Mouse (Mus musculus) layer of hippocampus, postnatal 10 days (tissue): ENCODE measurements around the gene Mrm2. TPM values are rescaled to one million over a fixed set of nuclear protein-coding genes. Genes with fewer than 3 reads are reported as not detected.
"Not testable (repeated sequence)": the region's sequence is repeated elsewhere in the genome, so short reads cannot be mapped to it uniquely, and the experiment has no call there.

ENCODE experiments used
- DNase-seq, 2 experiments: peaks; one replicate each; pipeline ENCODE4 v3.0.0; 2021; ENCODE audit warnings: low spot score in 2 of 2
- long read RNA-seq: library from polyadenylated mRNA; stranded (forward); transcript quantifications from one replicate; pipeline ENCODE4 v2.0.0, GENCODE M21; 2023
- total RNA-seq, 2 experiments: library from RNA; stranded (reverse); gene quantifications; 2 replicates each; pipeline ENCODE4 v1.2.3; 2021

The Mrm2 gene
- 1 to 10 TPM; 8.4 to 9.4 TPM for total RNA-seq
- long read RNA-seq, transcript Mrm2-201 (3 exons, 1,443 nt), result major isoform, 7 of 11 reads
- long read RNA-seq, partial matches to known transcripts, result 4 of 11 reads
- long read RNA-seq, other reads (novel, unspliced or antisense), result 0 of 11 reads

DNA sequence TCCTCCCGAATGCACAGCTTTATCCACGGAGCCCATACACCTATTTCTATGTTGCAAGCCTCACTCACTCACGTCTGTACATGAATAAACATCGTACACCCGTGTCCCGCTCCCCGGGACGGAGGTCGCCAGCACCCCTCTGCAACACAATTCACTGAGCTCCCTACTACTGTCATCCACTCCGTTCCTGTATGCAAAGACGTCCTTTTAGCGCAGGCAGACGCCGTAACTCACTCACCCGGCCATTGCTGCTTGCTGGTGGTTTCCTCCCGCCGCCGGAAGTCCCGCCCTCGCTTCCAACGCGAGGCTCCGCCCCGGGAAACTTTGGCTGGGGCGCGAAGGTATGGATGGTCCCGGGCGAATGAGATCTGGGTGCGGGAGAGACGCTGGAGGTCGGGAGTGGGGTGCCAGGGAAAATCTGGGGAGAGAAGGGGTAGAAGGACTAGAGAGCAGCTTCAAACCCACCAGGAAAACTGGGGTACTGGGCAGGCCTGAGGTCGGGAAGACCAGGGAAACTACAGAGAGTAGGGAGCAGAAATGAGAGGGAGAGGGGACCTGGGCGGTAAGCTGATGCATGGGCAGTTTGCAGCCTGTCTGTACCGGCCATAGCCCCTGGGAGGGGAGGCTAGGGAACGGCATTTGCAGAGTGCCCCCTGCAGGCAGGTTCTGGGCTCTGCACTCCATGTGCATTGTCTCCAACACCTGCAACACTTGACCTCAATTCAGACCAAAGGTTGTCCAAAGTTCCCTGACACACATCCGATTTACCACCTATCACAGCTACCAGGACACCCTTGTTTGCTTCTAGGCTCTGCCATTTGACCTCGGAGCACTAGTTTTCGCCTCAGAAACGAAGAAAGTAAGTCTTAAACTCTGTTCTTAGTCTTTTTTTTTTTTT lies at the start of gene Mrm2:
Gene Mrm2, minus strand, starts transcription at position 284 of the 898 bp plus-strand sequence.
- DNase-seq, result peak; percentile 75 to 83

DNA sequence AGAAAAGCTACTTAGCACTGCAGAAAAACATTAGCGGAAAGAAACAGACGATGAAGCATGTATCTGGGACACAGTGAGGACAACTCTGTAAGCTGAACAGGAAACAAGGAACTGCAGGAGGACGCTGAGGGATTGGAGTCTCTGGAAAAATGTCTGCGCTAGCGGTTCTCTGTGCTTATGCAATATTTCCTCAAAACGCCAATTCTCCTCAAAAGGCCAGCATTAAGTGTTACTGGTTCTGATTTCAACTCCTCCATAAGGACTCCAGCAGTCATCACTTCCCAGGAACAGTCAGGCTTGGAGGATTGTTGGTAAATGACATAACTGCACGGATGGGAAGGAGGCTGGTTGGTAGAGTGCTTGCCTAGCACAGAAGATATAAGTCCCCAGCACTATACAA lies 49.5 kb upstream of the Mrm2 start:
- DNase-seq, result no peak

- no peak for DNase-seq
Observed at GRCm38 (mm10) chr5:140379299-140379698, 47.6 kb upstream of the Mrm2 start.

GRCm38 (mm10) chr5:140378121-140378853 lies 46.6 kb upstream of the Mrm2 start:
- DNase-seq, result no peak

- DNase-seq, result no peak
Observed at GRCm38 (mm10) chr5:140375249-140375829, 43.6 kb upstream of the Mrm2 start.

DNA sequence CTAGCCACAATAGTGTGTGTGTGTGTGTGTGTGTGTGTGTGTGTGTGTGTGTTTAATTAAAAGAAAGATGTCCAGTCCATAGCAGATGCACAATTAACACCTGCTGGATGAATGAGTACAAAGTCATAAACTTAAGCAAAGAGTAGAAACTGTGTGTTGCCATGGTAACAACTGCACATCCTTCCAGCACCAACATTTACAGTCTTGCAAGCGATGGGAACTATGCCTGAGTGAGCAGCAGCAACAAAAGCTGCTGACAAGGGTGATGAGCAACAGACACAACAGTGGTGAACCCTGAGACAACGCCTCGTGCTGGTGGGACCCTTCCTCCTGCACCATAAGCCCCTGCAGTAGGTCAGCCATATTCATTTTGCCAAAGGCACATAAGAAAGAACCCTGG lies 42.5 kb upstream of the Mrm2 start:
- DNase-seq, result no peak

DNA sequence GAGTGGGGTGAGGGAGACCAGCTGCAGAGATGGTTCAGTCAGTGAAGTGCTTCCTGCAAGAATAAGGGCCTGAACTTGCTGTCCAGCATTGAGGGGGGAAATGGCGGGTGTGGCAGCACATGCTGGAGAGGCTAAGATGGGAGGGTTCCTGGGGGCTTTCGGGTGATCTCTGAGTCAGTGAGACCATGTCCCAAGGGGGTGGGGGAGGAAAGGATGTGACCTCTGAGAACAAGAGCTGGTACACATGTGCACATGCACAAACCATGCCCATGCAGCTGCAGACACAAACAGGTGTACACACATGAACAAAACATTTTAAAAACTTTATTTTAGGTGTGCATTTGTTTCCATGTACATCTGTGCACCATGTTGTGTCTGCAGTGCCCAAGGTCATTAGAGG lies 42.0 kb upstream of the Mrm2 start:
- no peak for DNase-seq

DNA sequence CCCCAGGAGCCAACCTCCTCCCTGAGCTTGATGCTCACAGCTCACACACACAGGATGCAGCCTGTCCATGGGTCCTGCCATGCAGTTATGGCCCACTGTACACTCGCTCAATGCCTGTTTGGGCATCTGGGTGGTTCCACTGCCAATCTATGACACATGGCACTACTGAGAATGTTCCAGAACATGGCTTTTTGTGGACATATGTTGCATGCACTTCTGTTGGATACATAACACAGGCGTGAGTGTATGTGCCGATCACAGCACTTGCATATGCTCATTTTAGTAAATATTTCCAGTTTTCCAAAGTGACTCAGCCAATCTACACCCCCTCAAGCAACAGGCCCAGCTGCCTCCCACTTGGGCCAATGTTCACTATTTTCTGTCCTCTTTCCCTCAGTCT lies 40.0 kb upstream of the Mrm2 start:
- peak; percentile 42 to 61 for DNase-seq

GRCm38 (mm10) chr5:140370446-140371254 lies 39.0 kb upstream of the Mrm2 start:
- no peak for DNase-seq

- DNase-seq, result no peak
Observed at GRCm38 (mm10) chr5:140369466-140369865, 37.8 kb upstream of the Mrm2 start.

DNA sequence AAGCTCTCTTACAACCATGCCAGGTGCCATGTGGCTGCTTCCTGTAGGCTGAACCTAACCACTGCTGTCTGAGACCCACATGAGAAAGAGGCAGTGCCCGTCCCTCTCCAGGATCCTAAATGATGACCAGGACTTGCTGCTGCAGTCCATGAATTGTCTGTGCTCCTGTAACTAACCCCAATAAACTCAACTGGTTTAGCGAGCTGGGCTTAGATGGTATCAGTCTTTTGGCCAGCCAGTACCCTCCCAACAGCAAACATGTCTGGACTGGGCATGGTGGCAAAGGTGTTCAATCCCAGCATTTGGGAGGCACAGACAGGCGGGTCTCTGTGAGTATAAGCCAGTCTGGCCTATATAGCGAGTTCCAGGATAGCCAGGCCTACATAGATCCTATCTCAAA lies 37.2 kb upstream of the Mrm2 start:
- no peak for DNase-seq

DNA sequence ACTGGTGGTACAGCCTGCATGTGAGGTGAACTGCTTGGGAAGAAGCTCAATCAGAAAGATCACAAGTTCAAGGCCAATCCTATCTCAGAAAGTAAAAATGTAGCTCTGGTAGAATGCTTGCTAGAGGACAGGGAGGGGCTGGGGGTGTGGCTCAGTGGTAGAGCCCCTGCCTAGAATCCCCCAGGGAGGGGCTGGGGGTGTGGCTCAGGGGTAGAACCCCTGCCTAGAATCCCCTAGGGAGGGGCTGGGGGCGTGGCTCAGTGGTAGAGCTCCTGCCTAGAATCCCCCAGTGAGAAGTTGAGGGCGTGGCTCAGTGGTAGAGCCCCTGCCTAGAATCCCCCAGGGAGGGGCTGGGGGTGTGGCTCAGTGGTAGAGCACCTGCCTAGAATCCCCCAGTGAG lies 36.4 kb upstream of the Mrm2 start:
- DNase-seq, result not testable (repeated sequence)

- no peak for DNase-seq
Observed at GRCm38 (mm10) chr5:140364415-140364814, 32.7 kb upstream of the Mrm2 start.

DNA sequence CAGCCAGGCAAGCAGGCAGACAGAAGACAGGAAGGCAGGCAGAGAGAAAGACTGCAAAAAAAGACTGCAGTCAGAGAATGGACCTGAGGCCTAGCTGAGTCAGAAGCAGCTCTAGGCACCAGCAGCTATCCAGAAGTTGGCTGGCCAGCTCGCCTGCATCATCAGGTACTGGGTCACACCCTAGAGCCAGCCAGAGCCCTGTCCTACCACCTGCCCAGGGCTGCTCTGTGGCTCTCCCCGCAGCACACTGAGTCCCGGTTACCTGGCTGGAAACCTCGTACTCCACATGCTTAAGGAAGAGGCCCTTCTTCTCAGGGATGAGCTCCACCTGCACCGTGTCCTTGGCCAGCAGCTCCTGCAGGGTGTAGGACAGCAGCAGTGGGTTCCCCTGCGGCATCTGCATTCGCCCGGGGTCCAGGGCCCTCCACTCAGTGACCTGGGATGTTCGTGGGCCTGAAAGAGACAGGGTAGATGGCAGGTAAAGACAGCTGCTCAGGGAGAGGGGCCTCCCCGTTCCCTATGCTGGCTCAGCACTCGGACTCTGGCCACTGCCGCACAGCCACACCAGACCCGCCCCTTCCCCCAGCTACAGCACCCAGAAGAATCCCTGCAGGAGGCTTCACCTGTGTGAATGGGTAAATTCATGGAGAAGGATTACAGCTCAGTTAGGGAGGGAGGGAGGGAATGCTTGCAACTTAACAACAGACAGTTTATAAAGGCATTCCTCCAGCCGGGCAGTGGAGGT lies 28.4 kb upstream of the Mrm2 start:
- no peak for DNase-seq

GRCm38 (mm10) chr5:140357466-140357865 lies 25.8 kb upstream of the Mrm2 start:
- no peak for DNase-seq

- DNase-seq, result no peak
Observed at GRCm38 (mm10) chr5:140355934-140356333, 24.2 kb upstream of the Mrm2 start.

- DNase-seq, result no peak
Observed at GRCm38 (mm10) chr5:140352352-140352751, 20.7 kb upstream of the Mrm2 start.

DNA sequence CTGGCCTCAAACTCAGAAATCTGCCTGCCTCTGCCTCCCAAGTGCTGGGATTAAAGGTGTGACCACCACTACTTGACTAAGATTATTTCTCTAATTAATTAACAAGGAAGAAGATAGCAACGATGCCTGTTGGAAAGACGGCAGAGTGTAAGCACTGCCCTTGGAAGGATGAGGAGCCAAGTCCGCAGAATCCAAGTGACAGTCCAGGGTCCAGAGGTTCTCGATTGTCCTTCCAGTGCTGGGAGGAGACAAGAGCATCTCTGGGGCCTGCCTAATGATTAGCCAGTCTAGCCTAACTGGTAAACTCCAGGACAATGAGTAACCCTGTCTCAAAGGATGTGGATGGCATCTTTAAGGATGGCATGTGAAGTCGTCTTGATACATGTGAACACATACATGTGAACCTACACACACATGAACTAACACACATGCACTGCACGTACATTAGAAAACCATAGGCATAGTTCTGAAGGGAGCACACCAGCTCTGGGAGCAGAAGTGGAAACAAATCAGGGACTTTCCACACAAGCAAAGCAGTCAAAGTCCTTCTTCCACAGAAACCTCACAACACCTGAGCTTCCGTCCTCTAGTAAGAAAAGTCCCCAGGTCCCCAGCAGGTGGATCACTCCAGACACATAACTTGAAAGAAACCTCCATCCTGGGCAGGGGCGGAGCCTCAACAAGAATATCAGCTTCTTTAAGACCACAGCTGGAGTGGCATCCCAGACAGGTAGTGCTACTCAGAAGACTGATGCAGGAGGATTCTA lies 19.2 kb upstream of the Mrm2 start:
- no peak for DNase-seq

DNA sequence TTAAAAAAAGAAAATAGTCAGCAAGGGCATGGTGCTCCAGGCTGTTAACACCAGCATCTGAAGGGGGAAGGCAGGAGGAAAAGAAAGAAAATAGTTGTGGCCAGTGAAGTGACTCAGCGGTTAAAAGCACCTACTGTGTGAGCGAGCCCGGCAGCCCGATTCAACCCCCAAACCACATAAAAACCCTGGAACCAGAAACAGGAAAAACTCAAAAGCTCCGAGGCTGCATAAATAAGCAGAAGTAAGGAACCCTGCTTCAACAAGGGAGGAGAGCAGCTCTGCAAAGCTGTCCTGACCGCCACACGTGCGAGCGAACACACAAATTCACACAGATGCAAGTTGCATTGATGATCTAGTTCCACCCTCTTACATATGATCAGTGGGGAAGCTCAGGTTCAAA lies 18.2 kb upstream of the Mrm2 start:
- no peak for DNase-seq
